Mouse (Mus musculus) adrenal gland, postnatal 36 days (tissue): ENCODE results near the gene Gng10. TPM values are rescaled to one million over a fixed set of nuclear protein-coding genes. Genes with fewer than 3 reads are reported as not detected.

ENCODE experiments used
- DNase-seq, 2 experiments: peaks; one replicate each; pipeline ENCODE4 v3.0.0; 2021; ENCODE audit warnings: mixed read lengths in 1 of 2
- total RNA-seq, 2 experiments: library from RNA; stranded (reverse); gene quantifications; 2 replicates each; pipeline ENCODE4 v1.2.3; 2021

Gng10 gene
- total RNA-seq, 2 experiments from 2014 or later: 32.9 to 33.2 TPM

DNA sequence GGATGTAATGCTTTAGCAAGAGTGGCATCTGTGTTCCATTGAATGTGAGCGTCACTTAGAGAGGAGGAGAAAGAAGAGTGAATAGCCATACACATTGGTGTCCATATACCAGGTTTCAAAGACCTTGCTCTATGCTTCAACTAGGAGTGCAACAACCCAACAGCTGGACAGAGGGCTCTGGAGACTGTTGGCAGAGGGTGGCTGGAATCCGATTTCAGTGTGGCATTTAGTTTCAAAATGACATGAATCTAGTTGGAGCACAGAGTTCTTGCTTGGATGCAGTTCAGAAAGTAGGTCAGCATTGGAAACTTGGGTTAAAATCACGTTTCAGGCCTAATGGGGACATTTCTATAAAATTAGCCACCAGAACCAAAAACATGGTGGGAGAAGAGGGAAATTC is 19.7 kb upstream of the Gng10 start:
- DNase-seq: no peak

DNA sequence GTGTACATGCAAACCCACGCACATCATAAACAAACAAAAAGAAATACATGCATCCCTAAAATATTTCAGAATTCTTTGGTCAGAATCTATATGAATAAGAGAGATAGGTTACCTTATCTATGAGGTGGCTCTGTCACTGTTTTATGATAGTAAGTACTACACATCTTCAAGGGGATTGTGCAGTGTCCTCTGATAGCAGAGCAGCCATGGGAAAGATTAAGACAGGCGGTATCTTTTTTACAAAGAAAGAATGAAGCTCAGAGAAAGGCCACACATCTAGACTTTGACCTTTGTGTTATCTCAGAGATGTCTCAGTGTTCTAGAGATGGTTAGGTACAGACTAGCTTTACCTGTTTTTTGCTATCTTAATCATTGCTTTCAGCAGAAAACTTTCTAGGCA is 18.0 kb upstream of the Gng10 start:
- no peak for DNase-seq

DNA sequence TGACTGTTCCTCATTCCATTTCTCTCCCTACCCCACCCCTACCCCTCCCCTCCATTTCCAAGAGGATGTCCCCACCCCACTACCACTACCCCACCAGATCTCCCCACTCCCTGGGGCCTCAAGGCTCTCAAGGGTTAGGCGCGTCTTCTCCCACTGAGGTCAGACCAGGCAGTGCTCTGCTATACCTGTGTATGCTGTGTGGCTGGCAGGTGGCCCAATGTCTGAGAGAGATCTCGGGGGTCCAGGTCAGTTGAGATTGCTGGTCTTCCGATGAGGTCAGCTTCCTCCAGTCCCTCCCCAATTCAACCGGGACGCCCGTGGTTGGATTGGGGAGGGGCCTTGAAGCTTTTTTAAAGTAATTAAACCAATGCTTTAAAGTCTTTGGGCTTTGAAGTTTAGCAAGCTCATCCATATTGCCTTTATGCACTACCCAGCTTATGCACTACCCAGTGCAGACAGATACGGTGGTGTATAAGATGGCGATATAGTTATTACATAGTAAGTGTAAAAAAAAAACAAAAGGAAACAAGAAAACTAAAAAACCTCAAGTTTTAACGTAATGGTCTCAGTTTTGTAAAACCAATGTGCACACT is 467 bp upstream of the Gng10 start:
- no peak for DNase-seq

DNA sequence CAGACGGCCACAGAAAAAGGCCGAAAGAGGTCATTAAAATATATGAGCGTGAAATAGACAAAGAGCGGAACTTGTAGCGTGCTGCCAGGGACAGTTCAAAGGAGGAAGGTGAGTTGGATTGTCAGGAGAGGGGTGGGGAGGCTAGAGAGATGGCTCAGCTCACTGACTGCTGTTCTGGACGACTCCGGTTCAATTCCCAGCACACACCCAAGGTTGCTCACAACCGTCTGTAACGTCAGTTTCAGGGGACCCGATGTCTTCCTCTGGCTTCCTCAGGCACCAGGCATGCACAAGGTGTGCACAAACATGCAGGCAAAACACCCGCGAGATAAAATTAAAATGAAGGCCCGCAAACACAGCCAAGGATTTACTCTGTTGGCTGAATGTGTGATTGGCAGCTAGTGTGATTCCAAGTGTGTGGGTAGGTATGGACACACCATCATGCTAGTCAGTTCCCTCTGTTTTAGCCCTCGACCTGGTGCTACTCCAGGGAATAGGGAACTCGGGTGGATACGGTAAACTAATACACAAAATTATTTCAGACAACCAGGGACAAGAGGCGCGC is 980 bp downstream of the Gng10 start:
- no peak for DNase-seq

DNA sequence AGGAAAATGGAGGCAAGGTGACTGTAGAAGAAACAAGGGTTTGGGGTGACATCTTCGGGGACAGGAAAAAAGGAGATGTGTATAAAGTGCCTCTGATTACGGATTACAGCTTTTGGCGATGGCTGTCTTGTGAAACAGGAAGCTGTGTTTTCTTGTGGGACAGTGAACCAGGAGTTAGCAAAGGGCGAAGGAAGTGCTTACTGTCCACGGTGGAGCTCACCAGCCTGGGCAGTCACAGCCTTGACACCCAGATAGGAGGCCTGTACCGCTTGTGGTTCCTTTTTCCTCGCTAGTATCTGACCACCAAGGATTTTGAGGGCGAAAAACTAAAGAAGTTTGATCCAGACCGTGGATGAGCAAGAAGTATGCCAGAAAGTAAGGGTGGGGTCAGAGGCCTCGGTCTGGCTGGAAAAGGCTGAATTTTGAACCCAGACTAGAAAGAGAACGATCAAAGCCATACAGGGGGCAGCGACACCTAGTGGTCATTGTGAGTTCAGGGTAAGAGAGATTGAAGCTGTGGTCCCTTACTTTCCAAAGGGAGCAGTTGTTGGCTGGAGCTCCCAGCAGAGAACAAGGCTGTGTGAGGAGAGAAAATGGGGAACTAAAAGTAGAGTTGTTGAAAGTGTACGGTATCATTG is 1.7 kb downstream of the Gng10 start:
- DNase-seq: peak; percentile 70 to 84

DNA sequence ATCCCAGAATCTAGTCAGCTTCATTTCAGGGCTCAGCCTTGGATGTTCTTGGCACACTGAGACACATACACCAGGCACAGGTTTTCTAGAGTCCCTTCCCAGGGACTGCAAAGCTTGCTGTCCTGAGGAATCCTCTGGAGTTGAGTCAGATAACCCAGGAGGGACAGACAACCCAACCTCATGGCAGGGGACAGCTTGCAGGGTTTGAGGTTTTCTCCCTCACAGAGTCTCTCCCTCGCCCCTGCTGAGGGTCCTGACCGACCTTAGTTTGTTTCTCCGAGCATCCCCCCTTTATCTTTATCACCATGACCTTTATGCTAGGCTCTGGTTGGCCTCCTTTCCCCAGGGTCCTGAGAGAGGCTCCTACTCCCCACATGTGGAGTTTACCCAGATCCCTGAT is 2.6 kb downstream of the Gng10 start:
- no peak for DNase-seq

DNA sequence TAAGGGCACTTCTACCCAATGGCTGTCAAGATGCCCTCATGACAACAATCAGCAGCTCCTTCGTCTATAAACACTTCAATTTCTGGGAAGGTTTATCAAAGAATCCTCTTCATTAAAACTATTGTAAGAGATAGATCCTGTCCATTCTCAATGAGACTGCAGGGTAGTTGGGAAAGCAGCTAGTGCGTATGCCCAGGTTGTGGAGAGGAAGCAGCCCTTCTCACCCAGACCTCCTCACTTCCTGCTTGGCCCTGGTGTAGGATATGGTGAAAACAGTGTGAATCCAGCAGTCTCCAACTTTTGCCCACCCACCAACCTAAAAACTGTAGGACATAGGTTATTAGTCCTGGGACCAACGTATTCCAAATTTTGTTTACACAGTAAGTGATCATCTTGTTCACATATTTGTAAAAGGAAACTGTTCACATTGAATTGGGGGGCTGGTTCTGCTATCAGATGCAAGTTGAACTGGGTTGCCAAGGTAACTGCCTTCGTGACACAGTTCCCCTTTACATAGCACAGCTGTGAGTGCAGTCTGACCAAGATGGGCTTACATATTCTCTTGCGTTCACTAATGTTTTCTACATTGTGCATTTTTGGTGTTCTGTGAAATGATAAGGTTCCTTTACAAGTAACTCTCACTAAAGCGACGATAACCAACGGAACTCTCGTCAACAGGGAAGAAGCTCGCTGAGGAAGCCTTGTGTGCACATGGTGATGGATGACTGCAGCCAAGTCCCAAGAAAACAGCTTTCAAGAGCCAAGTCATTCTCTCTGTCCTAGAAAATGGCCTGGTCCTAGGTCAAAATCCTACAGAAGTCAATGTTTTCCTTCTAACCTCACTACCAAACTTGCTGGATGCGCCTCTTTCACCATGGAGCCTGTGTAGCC is 5.8 kb downstream of the Gng10 start:
- no peak for DNase-seq

DNA sequence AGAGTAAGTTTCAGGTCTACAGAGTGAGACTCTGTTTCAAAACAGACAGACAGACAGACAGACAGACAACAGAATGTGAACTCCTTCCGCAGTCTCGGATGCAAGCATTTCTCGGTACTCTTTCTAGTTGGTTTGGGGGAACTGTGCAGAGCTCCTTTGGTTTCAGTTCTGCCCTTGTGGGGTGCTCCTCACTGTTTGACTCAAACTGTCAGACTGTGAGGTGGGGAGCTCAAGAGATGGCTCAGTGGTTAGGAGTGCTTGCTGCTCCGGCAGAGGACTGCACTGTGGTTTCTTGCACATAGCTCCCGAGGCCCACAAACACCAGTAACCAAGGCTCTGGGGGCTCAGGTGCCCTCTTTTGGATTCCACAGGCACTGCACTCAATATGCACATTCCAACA is 8.2 kb downstream of the Gng10 start:
- no peak for DNase-seq

DNA sequence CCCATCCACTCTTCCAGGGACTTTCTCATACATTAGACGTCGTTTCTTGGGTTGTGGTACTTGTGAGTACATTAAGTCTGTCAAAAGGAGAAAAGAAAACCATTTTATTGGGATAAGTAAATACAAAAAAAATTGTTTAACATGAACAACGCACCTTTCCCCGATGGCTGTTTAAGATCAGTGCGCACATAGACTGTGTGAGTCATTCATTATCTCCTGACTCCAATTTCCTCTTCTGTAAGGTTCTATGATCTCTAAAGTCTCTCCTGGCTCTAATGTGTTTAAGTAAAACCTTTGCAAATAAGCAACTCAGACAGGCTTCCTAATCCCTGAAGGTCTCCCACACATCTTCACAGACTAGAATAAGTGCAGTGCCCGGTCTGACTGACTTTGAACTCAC is 9.0 kb downstream of the Gng10 start:
- no peak for DNase-seq

DNA sequence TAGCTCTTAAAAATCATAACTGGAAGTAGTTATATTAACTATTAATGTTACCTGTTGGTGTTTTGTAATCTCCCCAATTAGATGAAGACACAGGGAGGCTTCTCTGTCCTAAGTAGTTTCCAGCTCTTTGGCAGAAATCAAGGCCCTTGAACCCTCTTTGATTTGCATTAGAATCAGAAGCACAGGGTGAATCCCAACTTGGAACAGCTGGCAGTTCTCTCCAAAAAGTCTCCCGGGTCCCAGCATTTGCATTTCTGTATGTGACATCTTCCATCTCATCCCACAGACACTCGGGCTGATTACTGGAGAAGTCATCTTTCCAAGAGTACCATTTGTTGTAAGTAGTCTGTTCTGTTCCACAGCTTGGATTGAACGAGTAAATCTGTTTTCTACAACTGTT is 12.3 kb downstream of the Gng10 start:
- no peak for DNase-seq

DNA sequence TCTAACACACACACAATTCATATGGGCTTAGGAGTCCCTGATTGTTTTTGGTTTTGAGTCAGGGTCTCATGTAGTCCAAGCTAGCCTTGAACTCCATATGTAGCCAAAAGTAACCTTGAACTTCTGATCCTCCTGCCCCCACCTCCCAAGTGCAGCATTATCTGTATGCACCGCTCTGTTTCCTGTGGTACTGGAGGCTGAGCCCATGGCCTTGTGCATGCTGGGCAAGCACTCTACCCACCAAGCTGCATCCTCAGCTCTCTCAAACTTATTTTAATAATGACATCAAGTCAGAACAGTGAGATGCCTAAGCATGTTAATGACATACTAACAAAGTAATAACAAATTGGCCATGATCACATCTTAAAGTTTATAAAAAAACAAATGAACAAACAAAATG is 16.2 kb downstream of the Gng10 start:
- no peak for DNase-seq

DNA sequence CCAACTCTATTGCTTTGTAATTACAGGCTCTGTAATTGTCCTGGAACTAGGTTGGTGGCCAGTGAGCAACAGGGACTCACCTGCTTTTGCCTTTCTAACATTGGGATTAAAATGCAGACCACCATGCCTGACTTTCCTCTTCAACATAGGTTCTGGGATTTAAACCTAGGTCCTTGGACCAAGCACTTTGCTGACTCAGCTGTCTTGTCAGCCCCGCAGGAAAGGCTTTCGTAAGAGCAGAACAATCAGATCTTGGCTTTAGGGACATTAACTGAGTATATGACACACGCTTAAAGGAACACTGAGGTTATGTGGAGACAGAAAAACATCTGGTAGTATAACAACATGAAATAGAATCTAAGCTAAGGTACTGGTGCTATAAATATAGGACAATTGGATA is 23.0 kb downstream of the Gng10 start:
- no peak for DNase-seq

DNA sequence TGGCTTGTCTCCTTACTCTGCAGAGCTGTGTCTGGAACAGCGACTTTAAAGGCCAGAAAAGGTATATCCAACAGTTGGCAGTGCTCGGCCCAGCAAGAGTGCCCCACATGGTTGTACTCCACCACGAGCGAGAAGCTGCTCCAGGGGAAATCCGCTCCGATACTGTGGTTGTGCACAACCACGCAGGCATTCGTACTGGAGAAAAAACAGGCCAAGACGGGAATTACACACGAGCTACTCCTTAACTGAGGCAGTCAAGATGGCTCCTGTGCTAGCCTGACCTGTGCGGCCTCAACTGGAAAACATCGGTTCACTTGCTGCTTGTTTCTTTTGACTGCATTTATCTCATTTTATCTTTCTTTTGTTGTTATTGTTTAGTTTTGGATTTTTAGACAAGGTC is 27.6 kb downstream of the Gng10 start:
- DNase-seq: no peak

DNA sequence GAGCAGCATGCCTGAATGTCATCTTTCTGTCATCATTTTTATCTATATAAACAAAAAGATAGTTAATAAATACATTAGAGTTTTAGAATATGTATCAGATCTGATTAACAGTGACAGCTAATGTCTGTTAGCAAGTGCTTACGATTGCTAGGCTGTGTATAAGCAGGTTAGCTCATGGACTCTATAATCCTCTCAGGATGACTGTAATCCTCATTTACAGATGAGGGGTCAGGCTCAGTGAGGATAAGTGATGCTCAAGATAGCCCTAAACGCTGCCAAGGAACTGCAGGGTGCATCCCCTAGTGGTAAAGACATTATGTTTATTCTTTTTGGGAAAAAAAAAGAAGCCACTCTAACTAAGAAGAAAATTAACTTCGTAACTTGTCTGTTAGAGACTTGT is 34.4 kb downstream of the Gng10 start:
- DNase-seq: no peak

DNA sequence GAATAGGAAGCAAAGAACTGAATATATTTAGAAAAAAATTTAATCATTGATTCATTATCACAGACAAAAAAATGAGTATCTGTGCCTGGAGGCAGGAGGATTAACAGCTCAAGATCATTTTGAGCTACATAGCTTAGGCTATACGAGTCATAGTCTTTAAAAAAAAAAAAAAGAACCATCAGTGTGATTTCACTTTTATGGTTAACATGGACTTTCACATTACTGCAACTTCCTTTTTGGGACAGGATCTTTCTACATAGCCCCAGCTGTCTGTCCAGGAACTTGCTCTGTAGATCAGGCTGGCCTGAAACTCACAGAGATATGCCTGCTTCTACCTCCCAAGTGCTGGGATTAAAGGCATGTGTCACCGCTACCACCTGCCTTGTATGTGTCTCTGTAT is 48.5 kb downstream of the Gng10 start:
- no peak for DNase-seq

DNA sequence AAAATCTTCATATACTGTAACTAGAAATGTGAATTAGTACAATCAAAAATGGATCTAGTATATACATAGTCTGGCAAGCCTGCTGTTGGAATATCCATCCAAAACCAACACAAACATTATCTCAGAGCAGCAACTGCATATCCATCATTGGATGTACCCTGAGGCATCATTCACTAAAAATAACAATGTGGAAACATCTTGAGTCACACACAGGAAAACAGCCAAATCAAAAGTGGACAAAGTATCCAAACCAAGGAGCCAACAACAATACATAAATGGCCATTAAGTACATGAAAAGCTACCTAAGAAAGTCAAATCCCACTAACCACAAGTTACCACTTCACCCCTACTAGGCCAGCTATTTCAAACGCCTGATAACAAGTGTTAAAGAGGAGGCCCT is 54.5 kb downstream of the Gng10 start:
- DNase-seq: no peak

Other genes with a start within 250 kb of the Gng10 start
- gene Olfr267, start 247.4 kb upstream of the Gng10 start, total RNA-seq: under 1 TPM; 0.26 to 0.56 TPM
- gene Ecpas, start 122.3 kb upstream of the Gng10 start, total RNA-seq: 100 to 1,000 TPM; 153 to 179 TPM
- 1 to 10 TPM; 1.7 to 2.8 TPM for gene Zkscan16, start 91.5 kb upstream of the Gng10 start, total RNA-seq
- 10 to 100 TPM; 19.2 to 30.0 TPM for gene Ptgr1, start 48.0 kb upstream of the Gng10 start, total RNA-seq
- 10 to 100 TPM; 14.0 to 18.3 TPM for gene Dnajc25, start 40.0 kb upstream of the Gng10 start, total RNA-seq
- 1 to 10 TPM; 3.0 to 6.2 TPM for gene Gm20503, start 31.9 kb upstream of the Gng10 start, total RNA-seq
- gene AI481877, start 103.9 kb downstream of the Gng10 start, total RNA-seq: not detected
- 10 to 100 TPM; 40.2 to 46.3 TPM for gene Ugcg, start 154.2 kb downstream of the Gng10 start, total RNA-seq